Mouse (Mus musculus): ENCODE data around the gene Magi2.
A peak's percentile ranks its signal among the peaks of the same experiment; 100 is the strongest.
"Not testable (repeated sequence)": the region's sequence is repeated elsewhere in the genome, so short reads cannot be mapped to it uniquely, and the experiment has no call there.

Magi2 gene

DNA sequence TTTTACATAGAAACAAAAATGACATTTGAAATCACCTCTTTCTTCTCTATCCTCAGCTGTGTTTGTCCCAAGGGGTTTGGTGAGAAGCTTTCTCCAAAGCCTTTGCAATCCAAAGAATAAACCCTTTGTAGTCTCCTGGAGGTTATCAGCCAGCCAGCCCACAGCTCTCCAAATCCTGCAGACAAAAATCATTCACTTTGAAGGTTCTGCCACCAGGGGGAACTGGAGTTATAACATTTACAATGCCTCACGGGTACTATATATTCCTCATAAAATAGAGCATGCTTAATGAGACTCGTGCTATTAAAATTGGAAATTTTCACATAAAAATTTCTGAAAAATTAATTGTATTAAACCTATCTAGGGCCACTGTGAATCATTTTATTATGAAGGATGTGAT, 202.5 kb downstream of the Magi2 start:
- DNase-seq (ENCODE audit: low read depth, low spot score) = peak; percentile 19

DNA sequence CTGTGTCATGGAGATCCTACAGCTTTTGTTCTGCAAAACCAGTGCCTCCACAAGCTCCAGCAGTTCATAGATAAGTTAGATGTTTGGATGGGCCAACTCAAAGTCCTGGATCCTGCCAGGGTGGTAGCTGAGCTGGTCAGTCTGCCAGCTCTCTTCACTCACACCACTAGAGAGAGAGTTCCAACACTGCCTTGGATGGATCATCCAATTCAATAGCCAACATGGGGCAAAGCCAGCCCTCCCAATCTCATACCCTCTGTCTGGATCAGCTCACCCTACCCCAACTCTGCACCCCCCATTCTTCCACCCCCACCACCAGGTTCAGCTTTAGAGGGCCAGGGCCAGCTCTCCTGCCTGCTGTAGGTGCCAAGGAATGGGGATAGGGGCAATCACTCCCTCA, 235.7 kb downstream of the Magi2 start:
- DNase-seq (ENCODE audit: low read depth, low spot score) = no peak

DNA sequence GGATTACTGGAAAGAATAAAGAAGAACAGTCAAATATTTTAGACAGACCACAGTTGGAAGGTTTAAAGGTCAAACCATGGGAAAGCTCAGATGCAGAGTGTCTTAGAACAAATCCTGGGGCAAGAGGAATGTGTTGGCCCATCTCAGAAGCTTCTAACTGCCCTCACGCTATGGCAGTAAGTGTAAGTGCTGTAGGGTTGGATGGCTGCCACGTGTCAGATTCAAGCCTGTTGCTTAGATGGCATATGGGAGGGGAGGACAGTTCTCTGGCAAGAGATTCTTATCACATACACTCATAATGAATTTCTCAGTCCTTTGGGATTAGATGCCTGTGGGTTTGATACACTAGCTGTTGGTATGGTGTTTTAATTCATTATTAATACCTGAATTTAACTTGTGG, 238.5 kb downstream of the Magi2 start:
- DNase-seq (ENCODE audit: low read depth, low spot score) = no peak

DNA sequence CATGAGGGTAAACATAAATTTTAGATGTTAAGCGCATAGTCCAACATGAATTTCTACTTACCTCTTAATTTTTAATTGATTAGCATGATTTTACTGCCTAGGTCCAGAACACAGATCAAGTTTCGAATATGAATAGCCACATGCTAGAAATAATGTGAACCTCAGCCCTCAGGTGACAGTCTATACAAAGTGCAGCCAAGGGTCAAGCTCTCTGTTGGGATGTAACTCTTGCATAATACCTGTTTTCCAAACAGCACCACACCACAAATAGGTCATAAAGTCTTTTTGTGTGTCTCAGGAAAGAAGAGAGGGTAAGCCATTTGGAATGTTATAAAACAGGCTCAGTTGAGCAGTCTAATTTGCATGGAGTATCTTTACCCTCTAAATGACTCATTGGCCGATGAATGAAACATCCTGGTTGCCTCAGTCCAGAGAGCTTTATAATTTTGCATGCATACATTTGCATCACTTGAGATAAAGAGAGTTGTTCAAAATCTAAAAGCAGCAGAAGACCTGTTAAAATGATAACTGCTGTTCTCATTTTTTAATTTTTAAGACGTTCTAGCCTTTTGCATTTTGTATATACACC, 246.1 kb downstream of the Magi2 start:
- DNase-seq (ENCODE audit: low read depth, low spot score) = no peak

DNA sequence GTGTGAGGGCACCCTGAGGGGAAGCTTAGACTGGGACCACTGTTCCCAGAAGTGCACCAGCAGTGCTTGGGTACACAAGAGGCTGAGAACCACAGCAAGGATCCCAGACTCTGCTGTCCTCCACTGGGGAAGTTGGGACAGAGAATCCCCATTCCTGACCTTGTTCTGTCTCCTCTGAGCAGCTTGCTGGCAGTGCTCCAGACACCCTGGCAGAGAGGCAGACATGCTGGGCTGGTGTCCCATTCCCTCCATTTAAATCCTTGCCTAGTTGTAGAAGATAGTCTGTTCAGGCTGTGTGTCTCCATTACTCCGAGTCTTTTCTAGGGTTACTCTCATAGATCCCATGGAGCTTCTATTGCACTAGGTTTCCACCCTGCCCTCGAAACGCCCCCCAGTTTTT, 256.1 kb downstream of the Magi2 start:
- no peak for DNase-seq (ENCODE audit: low read depth, low spot score)

DNA sequence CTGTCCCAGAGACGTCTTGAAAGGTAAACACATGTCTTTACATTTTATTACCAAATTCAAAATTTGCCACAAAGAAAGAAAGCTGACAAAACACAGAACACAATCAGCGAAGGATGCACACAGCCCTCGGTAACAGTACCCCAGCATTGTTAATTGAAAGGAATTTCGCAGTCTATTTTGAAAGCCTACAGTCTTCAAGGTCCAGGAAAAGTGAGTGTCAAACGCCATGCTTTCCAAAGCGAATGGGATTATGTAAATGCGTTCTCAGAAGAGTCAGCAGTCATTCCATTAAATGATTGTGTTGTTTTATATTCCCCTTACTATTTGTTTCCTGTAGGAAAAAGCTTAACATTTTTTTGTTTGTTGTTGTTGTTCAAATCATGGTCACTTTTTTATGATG, 261.1 kb downstream of the Magi2 start:
- no peak for DNase-seq (ENCODE audit: low read depth, low spot score)

DNA sequence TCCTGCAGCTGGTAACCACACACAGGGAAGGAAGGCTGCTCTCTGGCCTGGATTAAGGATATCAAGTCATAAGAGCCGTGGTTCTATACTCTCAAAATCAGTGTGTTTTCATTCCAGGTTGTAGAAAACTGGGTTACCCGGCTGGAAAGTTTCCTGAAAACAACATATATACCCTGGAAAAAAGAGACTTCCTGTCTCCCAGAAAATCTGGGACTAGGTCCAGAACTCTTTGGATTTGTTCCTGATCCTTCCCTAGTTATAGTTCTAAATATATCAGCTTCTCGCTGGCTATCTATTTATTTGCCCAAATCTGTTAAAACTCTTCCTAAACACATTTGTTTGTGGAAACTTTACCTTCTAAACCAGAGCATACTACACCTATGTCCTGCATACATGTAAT, 274.2 kb downstream of the Magi2 start:
- no peak for DNase-seq (ENCODE audit: low read depth, low spot score)

DNA sequence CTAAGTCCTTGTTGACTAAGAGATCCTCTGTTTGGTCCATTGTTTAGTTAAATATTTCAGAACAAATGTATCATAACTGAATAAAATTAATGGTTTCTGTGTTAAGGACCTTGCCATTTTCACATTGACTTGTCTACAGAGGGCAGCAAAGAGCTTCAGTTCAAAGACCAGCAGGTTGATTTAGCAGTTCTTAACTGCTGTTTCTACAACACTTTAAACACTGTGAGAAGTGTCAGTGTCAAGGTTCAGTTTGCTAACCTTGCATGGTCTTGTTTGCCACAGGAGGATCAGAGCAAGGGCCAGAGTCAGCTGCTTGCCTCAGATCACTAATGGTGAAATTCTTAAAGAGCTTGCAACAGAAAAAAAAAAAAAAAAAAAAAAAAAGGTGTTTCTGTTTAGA, 295.3 kb downstream of the Magi2 start:
- DNase-seq (ENCODE audit: low read depth, low spot score) = peak; percentile 38

DNA sequence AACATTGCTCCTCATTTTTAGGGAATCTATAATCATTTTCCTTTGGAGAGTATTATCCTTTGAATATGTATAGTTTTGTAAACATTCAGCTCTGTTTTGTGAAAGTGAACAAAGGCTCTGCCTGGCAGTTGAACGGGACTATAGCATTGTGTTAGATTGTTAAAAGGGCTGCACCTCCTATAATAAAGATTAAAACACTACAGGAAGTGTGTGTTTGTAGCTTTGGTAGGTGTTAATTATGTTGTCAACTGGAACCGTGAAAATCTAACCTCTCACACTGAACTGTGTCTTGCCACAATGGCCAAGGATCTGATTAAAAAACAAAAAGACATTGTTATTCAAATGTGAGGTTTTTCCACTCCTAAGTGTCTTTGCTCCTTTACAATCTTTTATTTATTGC, 312.5 kb downstream of the Magi2 start:
- no peak for DNase-seq (ENCODE audit: low read depth, low spot score)

DNA sequence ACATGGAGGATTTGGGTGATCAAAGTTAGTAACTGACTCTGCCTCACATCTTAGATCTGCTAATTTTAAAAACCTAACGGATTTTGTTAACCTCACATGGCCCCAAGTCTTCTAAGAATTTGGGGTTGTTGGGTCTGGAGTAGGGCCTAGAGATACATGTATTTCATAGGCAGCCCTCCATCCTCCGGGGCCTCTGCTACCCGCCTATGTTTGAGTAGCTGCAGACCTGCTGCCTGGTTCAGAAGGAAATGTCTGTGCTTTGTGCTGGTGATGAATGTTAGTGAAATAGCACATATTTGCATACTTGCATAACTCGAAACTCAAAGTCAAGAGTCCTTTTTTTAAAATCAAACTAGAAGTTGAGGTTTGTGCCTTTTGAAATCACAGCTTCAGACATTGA, 319.6 kb downstream of the Magi2 start:
- no peak for DNase-seq (ENCODE audit: low read depth, low spot score)

DNA sequence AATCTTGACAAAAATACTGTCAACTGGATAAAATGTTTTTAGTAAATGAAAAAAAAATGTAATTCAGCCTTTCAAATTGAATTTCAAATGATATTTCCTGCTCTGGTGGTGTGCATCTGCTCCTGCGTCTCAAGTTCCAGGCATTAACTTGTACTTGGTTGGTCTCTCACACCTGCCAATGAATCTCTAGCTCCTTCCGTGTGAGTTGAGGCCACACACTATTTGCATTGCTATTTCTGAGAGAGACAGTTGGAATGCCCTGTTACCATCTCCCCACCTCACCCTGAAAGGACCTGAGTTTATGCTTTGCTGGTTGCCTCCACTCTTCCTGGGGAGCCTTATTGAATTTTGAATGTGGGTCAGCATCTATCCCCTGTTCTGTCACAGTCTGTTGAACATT, 320.1 kb downstream of the Magi2 start:
- no peak for DNase-seq (ENCODE audit: low read depth, low spot score)

DNA sequence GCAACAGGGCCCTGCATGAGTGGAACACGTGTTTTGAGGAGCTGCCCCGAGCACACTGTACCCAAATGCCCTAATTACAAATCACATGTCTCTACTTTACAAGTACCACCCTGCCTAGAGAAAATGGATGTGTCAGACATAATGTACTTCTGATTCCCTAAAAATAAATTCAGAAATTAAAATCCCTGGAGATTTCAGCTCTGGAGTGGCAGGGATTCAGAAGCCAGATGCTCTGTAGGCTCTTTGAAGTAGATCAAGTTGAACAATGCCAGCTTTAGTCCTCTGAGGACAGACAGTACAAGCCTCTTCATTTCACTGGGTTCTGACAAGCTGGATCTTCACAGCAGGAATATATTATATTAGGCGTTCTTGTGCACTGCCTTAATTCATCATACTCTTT, 326.7 kb downstream of the Magi2 start:
- no peak for DNase-seq (ENCODE audit: low read depth, low spot score)

DNA sequence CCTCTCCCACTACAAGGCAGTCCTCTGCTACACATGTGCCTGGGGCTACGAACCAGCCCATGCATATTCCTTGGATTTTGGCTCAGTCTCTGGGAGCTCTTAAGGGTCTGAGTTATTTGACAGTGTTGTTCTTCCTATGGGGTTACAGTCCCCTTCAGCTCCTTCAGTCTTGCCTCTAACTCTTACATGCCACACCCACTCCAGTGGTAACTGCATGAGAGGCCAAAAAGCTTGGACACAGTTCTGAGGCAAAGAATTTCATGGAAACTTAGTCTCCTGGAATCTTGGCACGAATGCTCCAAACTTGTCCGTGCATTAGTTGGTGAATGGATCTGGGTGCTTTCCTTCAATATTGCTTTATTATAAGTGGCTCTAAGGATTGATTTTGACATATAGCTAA, 338.8 kb downstream of the Magi2 start:
- no peak for DNase-seq (ENCODE audit: low read depth, low spot score)

DNA sequence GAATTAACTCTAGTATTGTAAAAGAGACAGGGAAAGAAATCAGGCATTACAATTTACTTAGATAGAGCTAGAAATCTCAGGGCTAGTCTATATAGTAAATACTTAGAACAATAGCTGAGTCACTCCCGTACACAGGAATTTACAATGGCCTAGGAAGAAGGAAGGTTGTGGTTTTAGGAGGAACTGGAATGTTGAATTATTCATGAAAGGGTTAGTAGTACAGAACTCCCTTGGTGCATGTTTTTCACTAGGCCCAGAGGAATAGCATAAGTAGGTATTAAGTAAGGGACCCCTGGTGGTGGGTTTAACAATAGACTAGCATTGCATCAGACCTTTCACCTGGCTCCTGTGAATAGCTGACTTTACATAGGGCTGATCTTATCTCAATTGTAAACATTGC, 339.3 kb downstream of the Magi2 start:
- not testable (repeated sequence) for DNase-seq (ENCODE audit: low read depth, low spot score)

DNA sequence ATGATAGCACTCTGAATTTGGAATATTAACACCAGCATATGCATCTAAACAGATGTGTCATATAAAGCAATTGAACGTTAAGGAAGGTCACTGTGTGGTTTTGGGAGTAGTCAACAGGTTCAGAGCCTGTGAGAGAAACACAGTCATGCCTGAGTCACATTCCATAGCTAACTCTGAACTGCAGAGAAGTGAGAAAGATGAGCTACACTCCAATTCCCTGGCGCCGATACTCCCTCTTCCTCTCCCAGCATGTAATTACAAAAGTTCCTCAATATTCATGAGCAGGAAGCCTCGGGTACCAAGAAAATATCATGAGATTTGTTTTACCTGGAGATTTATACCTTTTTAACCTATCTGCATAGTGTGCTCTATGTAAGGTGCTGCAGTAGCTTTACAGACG, 380.9 kb downstream of the Magi2 start:
- no peak for DNase-seq (ENCODE audit: low read depth, low spot score)

DNA sequence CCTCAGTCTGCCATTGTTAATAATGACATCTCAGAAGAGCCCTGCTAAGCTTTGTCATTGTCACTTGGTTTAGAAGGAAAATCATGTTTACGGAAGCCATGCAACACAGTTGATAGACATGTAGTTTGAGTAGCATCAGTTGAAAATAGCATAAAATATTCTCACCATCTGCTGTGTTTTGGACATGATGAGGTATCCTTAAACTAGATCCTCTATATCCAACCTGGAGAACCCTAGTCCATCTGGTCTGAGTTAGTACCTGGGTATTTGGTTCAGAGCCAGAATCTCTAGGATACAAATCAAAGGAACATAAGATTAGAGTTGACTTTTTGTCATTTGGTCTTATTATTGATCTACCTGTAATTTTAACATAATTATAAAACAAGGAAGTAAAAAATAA, 385.0 kb downstream of the Magi2 start:
- DNase-seq (ENCODE audit: low read depth, low spot score) = no peak

DNA sequence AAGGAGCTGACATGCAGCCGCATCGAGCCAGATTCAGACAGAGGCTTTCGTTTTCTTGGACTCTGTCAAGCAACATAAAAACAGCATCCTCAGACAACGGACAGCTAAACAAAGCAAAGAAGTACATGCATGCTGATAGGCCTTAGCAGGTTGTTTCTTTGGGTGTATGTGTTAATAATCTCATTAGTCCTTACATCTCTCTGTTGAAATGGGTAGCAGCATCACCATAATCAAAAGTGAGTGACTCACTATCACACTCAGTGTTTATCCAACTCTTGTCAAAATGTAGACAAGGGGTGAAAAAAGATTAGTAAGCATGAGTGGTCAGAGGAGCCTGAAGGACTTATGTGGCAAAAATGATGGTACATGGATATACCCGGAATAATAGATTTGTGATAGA, 394.8 kb downstream of the Magi2 start:
- DNase-seq (ENCODE audit: low read depth, low spot score) = no peak

DNA sequence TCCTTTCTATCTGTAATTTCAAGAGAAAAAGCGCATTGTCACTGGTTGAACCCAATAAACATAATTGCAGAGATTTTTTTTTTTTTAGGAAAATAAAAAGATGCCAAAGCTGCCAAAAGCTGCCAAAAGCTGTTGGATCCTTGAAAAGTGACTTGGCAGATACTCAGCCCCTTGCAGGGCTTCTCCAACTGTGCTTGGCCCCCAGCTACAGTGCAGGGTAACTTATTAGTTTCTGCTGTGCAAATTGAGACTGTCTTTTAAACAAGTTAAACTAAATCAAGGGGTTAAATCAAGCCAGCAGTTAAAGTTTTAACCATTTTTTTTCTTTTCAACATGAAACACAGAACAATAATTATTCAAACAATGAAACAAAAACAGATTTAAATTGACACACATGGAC, 407.1 kb downstream of the Magi2 start:
- no peak for DNase-seq (ENCODE audit: low read depth, low spot score)

DNA sequence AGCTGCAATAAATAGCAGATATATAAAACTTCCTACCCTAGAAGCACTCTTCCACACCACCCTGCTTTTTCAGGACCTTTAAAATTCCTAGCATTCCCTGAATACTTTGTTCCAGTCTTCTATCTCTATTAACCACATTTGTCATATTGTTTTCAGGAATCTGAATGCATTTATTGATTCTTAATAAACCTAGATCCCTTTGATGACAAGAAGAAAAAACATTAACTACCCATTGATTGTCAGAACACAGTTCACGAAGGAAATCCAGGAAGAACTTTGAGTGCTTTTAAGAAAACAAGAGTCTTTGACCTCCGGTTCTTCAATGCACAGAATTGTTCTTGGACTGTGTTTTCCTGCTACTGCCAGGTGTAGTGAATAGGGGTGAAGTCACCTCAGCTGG, 411.0 kb downstream of the Magi2 start:
- DNase-seq (ENCODE audit: low read depth, low spot score) = no peak

DNA sequence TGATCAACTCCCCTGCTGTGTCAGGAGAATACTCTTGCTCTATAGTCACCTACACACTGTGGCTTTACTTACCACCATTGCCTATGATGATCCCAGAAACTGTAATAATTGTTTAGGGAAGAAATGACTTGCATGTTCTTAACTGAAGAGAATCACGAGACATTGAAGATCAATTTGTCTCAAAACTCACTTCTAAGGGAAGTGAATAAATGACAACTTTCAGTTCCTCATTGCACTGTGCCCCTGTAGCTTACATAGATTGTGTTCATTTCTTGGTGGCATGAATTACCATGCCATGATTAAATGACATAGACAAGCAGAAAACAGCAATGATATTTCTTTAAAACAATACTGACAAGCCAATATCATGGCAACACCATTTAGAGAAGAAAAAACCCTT, 429.1 kb downstream of the Magi2 start:
- DNase-seq (ENCODE audit: low read depth, low spot score) = no peak

DNA sequence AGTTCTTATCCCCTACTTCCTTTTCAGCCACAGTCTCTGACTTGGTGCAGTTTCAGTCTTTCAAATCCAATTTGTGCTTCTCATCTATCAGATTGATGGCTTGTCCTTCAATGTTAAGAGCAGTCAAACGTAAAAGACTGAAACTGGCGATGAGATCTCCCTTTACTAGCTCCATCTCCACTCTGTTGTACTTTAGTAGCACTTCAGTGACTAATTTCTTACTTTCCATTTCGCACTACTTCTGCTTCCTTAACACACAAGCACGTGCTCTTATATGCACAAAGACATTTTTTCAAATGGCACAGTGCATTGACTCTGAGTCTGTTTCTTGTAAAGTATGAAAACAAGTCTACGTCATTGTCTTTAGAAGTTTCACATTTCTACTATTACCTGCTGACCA, 439.6 kb downstream of the Magi2 start:
- DNase-seq (ENCODE audit: low read depth, low spot score) = no peak

DNA sequence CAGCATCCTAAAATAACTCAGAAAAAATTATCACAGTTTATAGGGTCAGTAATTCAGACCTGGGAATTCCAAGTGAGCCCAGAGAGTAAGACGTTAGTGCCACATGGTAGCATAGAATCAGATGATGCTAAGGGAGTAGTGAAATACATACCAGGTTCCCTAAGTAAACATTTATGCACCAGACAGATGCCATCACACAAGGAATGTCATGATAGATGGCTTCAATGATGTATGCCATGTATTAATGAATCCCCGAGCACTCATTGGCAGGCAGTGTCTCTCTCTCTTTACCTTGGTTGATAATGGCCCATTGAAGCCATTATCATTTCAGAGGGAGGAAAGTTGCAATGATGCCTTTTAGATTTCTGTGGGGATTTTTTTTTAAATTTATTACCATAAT, 490.5 kb downstream of the Magi2 start:
- DNase-seq (ENCODE audit: low read depth, low spot score) = no peak

DNA sequence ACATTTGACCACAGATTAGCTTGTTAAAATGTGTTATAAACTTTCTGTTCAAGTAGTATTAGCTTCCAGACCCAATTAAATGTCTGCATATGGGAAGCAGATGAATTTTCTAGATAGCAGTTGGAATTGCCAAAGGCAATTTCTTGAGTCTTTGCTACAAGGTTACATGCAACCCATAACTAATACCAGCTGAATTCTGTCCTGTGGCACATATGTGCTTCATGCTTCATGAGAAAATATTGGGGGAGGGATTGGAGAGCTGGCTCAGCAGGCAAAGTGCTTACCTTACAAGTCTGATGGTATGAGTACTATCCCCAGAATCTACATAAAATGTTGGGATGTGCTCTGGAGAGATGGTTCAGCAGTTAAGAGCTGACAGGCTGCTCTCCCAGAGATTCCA, 499.4 kb downstream of the Magi2 start:
- DNase-seq (ENCODE audit: low read depth, low spot score) = peak; percentile 11

DNA sequence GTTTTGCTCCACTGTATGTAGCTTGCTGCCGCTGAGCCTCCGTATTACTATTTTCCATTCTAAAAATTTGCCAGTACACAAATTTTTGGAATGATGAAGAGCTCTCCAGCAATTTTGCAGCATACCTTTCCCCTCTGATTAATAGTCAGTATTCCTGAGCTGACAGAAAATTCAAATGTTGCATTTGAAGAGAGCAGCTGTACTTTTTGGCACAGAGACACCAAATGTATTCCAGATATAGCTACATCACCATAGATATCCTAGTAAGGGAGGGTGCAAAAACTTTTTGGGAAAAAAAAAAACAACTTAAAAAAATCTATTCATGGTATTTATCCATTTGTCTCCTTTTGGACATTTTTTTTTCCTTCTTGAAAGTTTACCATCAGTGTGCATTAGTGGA, 518.5 kb downstream of the Magi2 start:
- no peak for DNase-seq (ENCODE audit: low read depth, low spot score)

DNA sequence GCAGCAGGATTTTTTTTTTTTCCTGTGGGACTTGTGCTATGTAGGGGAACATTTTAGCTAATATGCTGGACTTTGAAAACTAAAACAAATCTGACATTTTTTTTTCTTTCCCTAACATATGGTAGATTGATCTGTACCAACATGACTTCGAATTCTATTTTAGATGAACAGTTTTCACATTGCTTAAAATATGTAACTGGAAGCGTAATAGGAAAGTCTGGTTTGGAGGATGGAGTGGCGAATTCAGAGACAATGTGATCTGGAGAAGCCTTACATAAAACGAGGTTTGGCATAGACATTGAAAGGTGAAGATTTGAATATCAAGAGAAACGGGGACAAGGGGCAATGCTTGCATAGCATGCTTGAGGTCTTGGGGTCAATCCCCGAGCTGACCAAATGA, 519.1 kb downstream of the Magi2 start:
- no peak for DNase-seq (ENCODE audit: low read depth, low spot score)

Data from forelimb bud, embryonic 11.5 days (tissue).